Mouse (Mus musculus) liver (tissue): Measurements from ENCODE around the gene Vmn2r50.
"Not testable (repeated sequence)": the region's sequence is repeated elsewhere in the genome, so short reads cannot be mapped to it uniquely, and the experiment has no call there.

Source experiments
- DNase-seq: peaks from one replicate; pipeline ENCODE4 v3.0.0-alpha.2; 2020; ENCODE audit warnings: mixed read lengths

Vmn2r50 gene

GRCm38 (mm10) chr7:10053196-10053595 is at the start of gene Vmn2r50:
Gene Vmn2r50 (minus strand): TSS chr7:10053296.
- not testable (repeated sequence) for DNase-seq

DNA sequence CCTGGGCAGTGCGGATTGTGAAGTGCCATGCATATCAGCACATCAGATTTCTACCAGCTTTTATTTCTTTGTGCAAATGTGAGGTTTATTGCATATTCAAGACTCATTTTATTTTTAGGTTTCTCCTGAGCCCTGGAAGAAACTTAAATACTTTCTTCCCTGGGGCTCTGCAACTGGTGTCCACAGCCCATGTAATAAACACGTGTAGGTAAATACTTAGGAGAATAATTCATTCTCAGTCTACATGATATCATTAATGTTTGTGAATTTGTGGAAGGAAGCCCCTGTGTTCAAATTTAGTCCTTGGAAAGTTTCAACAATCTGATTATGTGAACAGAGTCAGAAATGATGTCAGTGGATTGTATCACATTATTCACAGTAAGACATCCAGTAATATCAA is 60.9 kb downstream of the Vmn2r50 start, which contains the start of gene Vmn2r49:
Gene Vmn2r49, minus strand, starts transcription at position 101 of the 400 bp plus-strand sequence.
- not testable (repeated sequence) for DNase-seq
